Mouse (Mus musculus): Measurements from ENCODE around the gene Tmc7. TPM values are rescaled to one million over a fixed set of nuclear protein-coding genes. Genes with fewer than 3 reads are reported as not detected.

Gene Tmc7
- total and polyA plus RNA-seq, 3 experiments: not detected

DNA sequence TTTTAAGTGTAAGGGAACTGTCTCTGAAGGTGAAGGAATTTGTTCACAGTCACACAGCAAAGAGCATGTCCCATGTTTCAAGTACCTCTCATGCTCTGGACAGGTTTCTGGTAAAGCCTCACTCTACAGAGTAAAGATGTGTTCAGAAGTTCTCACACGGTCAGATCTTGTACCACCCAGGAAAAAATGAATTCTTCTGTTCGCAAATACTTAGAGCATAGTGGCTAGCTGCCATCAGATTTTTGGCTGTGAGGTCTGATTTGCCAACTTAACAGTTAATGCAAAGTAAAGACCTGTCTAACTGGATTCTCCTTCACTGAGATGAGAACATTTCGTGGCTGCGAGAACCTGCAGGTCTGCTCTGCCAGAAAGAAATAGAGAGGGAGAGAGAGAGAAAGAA is 49.5 kb downstream of the Tmc7 start:
- DNase-seq (ENCODE audit: low read depth, low spot score): no peak
- Histone ChIP-seq H3K27ac (ENCODE audit: control insufficient read depth, low read depth, low read length) (no peak overlapping the region), H3K79me2 (ENCODE audit: control insufficient read depth, insufficient read depth, low read length, poor library complexity) (no peaks in the 10 kb centered on the region; the same call in 1 of the 2 replicates), H3K4me1 (ENCODE audit: control insufficient read depth in 1 of 2, insufficient read depth in 2 of 2, low read length in 2 of 2) (peaks cover 0 to 2% of the 10 kb centered on the region in 2 experiments; a peak in 1 of 4 replicates), H3K27me3 (ENCODE audit: control insufficient read depth in 1 of 2, insufficient read depth in 2 of 2, low read length in 2 of 2) (peaks cover 1 to 2% of the 10 kb centered on the region in 2 experiments; a peak in 2 of 4 replicates), H3K9me3 (replicated peaks; ENCODE audit: insufficient read depth, low read length) (no peaks in the 10 kb centered on the region), H3K9ac (ENCODE audit: control insufficient read depth, low read depth, low read length, poor library complexity, severe bottlenecking) (no peak overlapping the region), H3K4me3 (ENCODE audit: control insufficient read depth in 1 of 2, insufficient read depth in 1 of 2, low read depth in 2 of 2, low read length in 2 of 2) (no peak overlapping the region), H3K36me3 (ENCODE audit: control insufficient read depth in 1 of 2, insufficient read depth in 2 of 2, low read length in 2 of 2) (peaks cover 0 to 6% of the 10 kb centered on the region in 2 experiments; a peak in 1 of 4 replicates)
- TF ChIP-seq ZC3H11A (IDR thresholded peaks at IDR 0.05; ENCODE audit: low read depth, low read length) (no peak), NELFE (IDR thresholded peaks at IDR 0.05; ENCODE audit: low read depth, low read length) (no peak), BHLHE40 (IDR thresholded peaks at IDR 0.05; ENCODE audit: borderline replicate concordance, low read depth, low read length) (no peak), MYC (IDR thresholded peaks at IDR 0.05; ENCODE audit: low read depth, low read length) (no peak), MAZ (IDR thresholded peaks at IDR 0.05; ENCODE audit: low read depth, low read length) (no peak), EP300 (IDR thresholded peaks at IDR 0.05; ENCODE audit: low read depth in 1 of 2, low read length in 2 of 2) (no peak), MAX (IDR thresholded peaks at IDR 0.05; ENCODE audit: low read length) (no peak), HCFC1 (IDR thresholded peaks at IDR 0.05; ENCODE audit: low read depth, low read length) (no peak), TAL1 (IDR thresholded peaks at IDR 0.05; ENCODE audit: low read length) (no peak), POLR2A (IDR thresholded peaks at IDR 0.05; ENCODE audit: control insufficient read depth in 1 of 2, insufficient read depth in 1 of 2, low read depth in 1 of 2, low read length in 2 of 2, poor library complexity in 1 of 2) (no peak), ZKSCAN1 (IDR thresholded peaks at IDR 0.05; ENCODE audit: low read depth, low read length) (no peak), SIN3A (IDR thresholded peaks at IDR 0.05; ENCODE audit: low read length) (no peak), ZMIZ1 (IDR thresholded peaks at IDR 0.05; ENCODE audit: low read depth, low read length) (no peak), GATA1 (IDR thresholded peaks at IDR 0.05; ENCODE audit: low read depth, low read length) (no peak), MAFK (IDR thresholded peaks at IDR 0.05; ENCODE audit: borderline replicate concordance, low read depth, low read length) (no peak), CHD2 (IDR thresholded peaks at IDR 0.05; ENCODE audit: low read length) (no peak)

DNA sequence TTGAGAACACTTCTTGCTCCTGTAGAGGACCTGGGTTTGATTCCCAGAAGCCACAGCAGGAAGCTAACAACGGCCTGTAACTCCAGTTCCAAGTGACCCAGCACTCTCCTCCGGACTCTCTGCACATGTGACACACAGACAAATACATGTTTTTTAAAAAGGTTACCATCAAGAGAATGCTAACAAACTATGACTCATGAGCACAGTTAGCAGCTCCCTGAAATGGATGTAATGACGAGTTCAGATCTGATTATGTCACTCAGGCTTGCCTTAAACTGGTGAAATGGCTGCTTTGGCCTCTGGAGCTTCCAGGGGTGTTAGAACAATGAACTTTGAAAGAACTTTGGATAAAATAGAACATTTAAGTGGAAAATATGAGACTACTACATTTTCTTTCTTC is 50.2 kb downstream of the Tmc7 start:
- TF ChIP-seq CHD2 (IDR thresholded peaks at IDR 0.05; ENCODE audit: low read length) (no peak), UBTF (IDR thresholded peaks at IDR 0.05; ENCODE audit: borderline replicate concordance, insufficient read depth, low read depth, low read length) (no peak), ZMIZ1 (IDR thresholded peaks at IDR 0.05; ENCODE audit: low read depth, low read length) (no peak), TBP (IDR thresholded peaks at IDR 0.05; ENCODE audit: low read depth, low read length) (no peak), BHLHE40 (IDR thresholded peaks at IDR 0.05; ENCODE audit: borderline replicate concordance, low read depth, low read length) (no peak), USF2 (IDR thresholded peaks at IDR 0.05; ENCODE audit: borderline replicate concordance in 1 of 2, insufficient read depth in 1 of 2, low read depth in 1 of 2, low read length in 2 of 2) (no peak), SIN3A (IDR thresholded peaks at IDR 0.05; ENCODE audit: low read length) (no peak), CHD1 (IDR thresholded peaks at IDR 0.05; ENCODE audit: low read depth, low read length) (no peak), HCFC1 (IDR thresholded peaks at IDR 0.05; ENCODE audit: low read depth, low read length) (no peak), ELF1 (IDR thresholded peaks at IDR 0.05; ENCODE audit: low read depth, low read length) (no peak), NRF1 (IDR thresholded peaks at IDR 0.05; ENCODE audit: insufficient read depth, low read depth, low read length, poor library complexity, severe bottlenecking) (no peak), MAX (IDR thresholded peaks at IDR 0.05; ENCODE audit: low read length) (no peak)
- DNase-seq (ENCODE audit: low read depth, low spot score): peak; percentile 16
- peaks cover 0 to 2% of the 10 kb centered on the region in 2 experiments; a peak in 1 of 4 replicates for H3K4me1 ChIP-seq (ENCODE audit: control insufficient read depth in 1 of 2, insufficient read depth in 2 of 2, low read length in 2 of 2)
- H3K79me2 ChIP-seq (ENCODE audit: control insufficient read depth, insufficient read depth, low read length, poor library complexity): no peaks in the 10 kb centered on the region; the same call in 1 of the 2 replicates
- no peak overlapping the region for H3K4me3 ChIP-seq (ENCODE audit: control insufficient read depth in 1 of 2, insufficient read depth in 1 of 2, low read depth in 2 of 2, low read length in 2 of 2)
- H3K9ac ChIP-seq (ENCODE audit: control insufficient read depth, low read depth, low read length, poor library complexity, severe bottlenecking): no peak overlapping the region
- no peaks in the 10 kb centered on the region for H3K9me3 ChIP-seq (replicated peaks; ENCODE audit: insufficient read depth, low read length)
- H3K36me3 ChIP-seq (ENCODE audit: control insufficient read depth in 1 of 2, insufficient read depth in 2 of 2, low read length in 2 of 2): peaks cover 0 to 6% of the 10 kb centered on the region in 2 experiments; a peak in 1 of 4 replicates
- H3K27ac ChIP-seq (ENCODE audit: control insufficient read depth, low read depth, low read length): no peak overlapping the region
- H3K27me3 ChIP-seq (ENCODE audit: control insufficient read depth in 1 of 2, insufficient read depth in 2 of 2, low read length in 2 of 2): peaks cover 1 to 2% of the 10 kb centered on the region in 2 experiments; a peak in 2 of 4 replicates

Measured in MEL (cell line).